Mouse (Mus musculus) heart, embryonic 13.5 days (tissue): Measurements from ENCODE around the gene Txndc5. TPM values are rescaled to one million over a fixed set of nuclear protein-coding genes. Genes with fewer than 3 reads are reported as not detected.

Experiments
- ATAC-seq: fragments of 200-750 bp; cut with Nextera tagmentation; 2 replicates; pipeline ENCODE4 v1.8.0; 2017; ENCODE audit warnings: moderate TSS enrichment; ENCODE audit not compliant: insufficient number of reproducible peaks, low FRiP score, low TSS enrichment; ENCODE audit errors: extremely low read depth
- H3K27ac ChIP-seq: fragments of 300-500 bp; sonication (generic); replicated peaks from 2 replicates; pipeline ENCODE4 v1.5.1; 2015; ENCODE audit warnings: moderate library complexity, mild to moderate bottlenecking, inconsistent platforms
- H3K27me3 ChIP-seq: fragments of 300-500 bp; sonication (generic); replicated peaks from 2 replicates; pipeline ENCODE4 v1.6.1; 2015; ENCODE audit warnings: mild to moderate bottlenecking, inconsistent platforms
- H3K36me3 ChIP-seq: fragments of 300-500 bp; sonication (generic); 2 replicates; pipeline ENCODE4 v1.6.1; 2015; ENCODE audit warnings: mild to moderate bottlenecking, inconsistent platforms
- H3K4me1 ChIP-seq: fragments of 300-500 bp; sonication (generic); 2 replicates; pipeline ENCODE4 v1.6.1; 2015; ENCODE audit warnings: inconsistent platforms
- H3K4me2 ChIP-seq: fragments of 300-500 bp; sonication (generic); 2 replicates; pipeline ENCODE4 v1.6.1; 2015; ENCODE audit warnings: inconsistent platforms, mild to moderate bottlenecking, moderate library complexity
- H3K4me3 ChIP-seq: fragments of 300-500 bp; sonication (generic); 2 replicates; pipeline ENCODE4 v1.5.1; 2015; ENCODE audit warnings: moderate library complexity, mild to moderate bottlenecking, inconsistent platforms
- H3K9ac ChIP-seq: fragments of 300-500 bp; sonication (generic); 2 replicates; pipeline ENCODE4 v1.6.1; 2015; ENCODE audit warnings: inconsistent platforms, mild to moderate bottlenecking, moderate library complexity
- H3K9me3 ChIP-seq: fragments of 300-500 bp; sonication (generic); 2 replicates; pipeline ENCODE4 v1.6.1; 2016; ENCODE audit warnings: inconsistent platforms
- WGBS: fragments of 180-500 bp; shearing (Covaris S2); methylation state at CpG from one replicate; pipeline ENCODE4 v1.1.7; 2015; ENCODE audit warnings: mixed read lengths; 5-methylcytosine and 5-hydroxymethylcytosine counted together
- polyA plus RNA-seq: library from polyadenylated mRNA; unstranded; fragments of >200 nt; fragmentation: Nextera tagmentation; extraction: Ambion mirVana; gene quantifications from 2 replicates; pipeline ENCODE4 v1.2.1, GENCODE M21; 2015

Txndc5 gene
- polyA plus RNA-seq, 1 experiment from 2014 or later: 200 TPM

GRCm38 (mm10) chr13:38543455-38544125 is 15.0 kb upstream of the Txndc5 start:
- Histone ChIP-seq H3K27ac (no peak overlapping the region), H3K36me3 (no peaks in the 10 kb centered on the region), H3K27me3 (no peaks in the 10 kb centered on the region; the same call in 1 of the 2 replicates), H3K4me2 (no peak overlapping the region), H3K4me1 (no peaks in the 10 kb centered on the region), H3K9me3 (no peaks in the 10 kb centered on the region), H3K4me3 (no peak overlapping the region), H3K9ac (no peak overlapping the region)
- 81% methylated on average over 8 of the region's 8 CpGs for WGBS
- ATAC-seq: no peak

- WGBS: 79% methylated on average over 7 of the region's 7 CpGs
- no peak overlapping the region for H3K4me2 ChIP-seq
Measured at GRCm38 (mm10) chr13:38539192-38539900, 10.7 kb upstream of the Txndc5 start.

GRCm38 (mm10) chr13:38537521-38537920 is 8.9 kb upstream of the Txndc5 start:
- no peaks in the 10 kb centered on the region for H3K9me3 ChIP-seq
- H3K4me1 ChIP-seq: peaks cover 9% of the 10 kb centered on the region
- no peak overlapping the region for H3K27ac ChIP-seq
- no peak overlapping the region for H3K4me3 ChIP-seq
- no peaks in the 10 kb centered on the region for H3K36me3 ChIP-seq
- H3K27me3 ChIP-seq: peaks cover 4% of the 10 kb centered on the region; the same call in 1 of the 2 replicates
- ATAC-seq: no peak
- no peak overlapping the region for H3K9ac ChIP-seq
- no peak overlapping the region for H3K4me2 ChIP-seq

More at GRCm38 (mm10) chr13:38539192-38539900, 10.7 kb upstream of the Txndc5 start:
- H3K4me1 ChIP-seq: no peaks in the 10 kb centered on the region; the same call in 1 of the 2 replicates
- no peaks in the 10 kb centered on the region; the same call in 1 of the 2 replicates for H3K27me3 ChIP-seq
- H3K9ac ChIP-seq: no peak overlapping the region
- H3K4me3 ChIP-seq: no peak overlapping the region
- no peaks in the 10 kb centered on the region for H3K9me3 ChIP-seq
- H3K36me3 ChIP-seq: no peaks in the 10 kb centered on the region
- H3K27ac ChIP-seq: no peak overlapping the region
- ATAC-seq: no peak

- Histone ChIP-seq H3K27me3 (peaks cover 7% of the 10 kb centered on the region; the same call in 1 of the 2 replicates), H3K36me3 (no peaks in the 10 kb centered on the region), H3K4me1 (peaks cover 9% of the 10 kb centered on the region), H3K9me3 (no peaks in the 10 kb centered on the region), H3K4me3 (no peak overlapping the region), H3K9ac (no peak overlapping the region), H3K27ac (no peak overlapping the region), H3K4me2 (no peak overlapping the region)
- ATAC-seq: no peak
- WGBS: 62% methylated on average over 6 of the region's 6 CpGs
Measured at GRCm38 (mm10) chr13:38534731-38535130, 6.1 kb upstream of the Txndc5 start.

- no peak for ATAC-seq
- peaks cover 11% of the 10 kb centered on the region for H3K4me1 ChIP-seq
Measured at GRCm38 (mm10) chr13:38534016-38534415, 5.4 kb upstream of the Txndc5 start.

GRCm38 (mm10) chr13:38533461-38533860 is 4.8 kb upstream of the Txndc5 start:
- Histone ChIP-seq H3K4me1 (peaks cover 16% of the 10 kb centered on the region), H3K9me3 (no peaks in the 10 kb centered on the region), H3K4me3 (no peak overlapping the region), H3K4me2 (no peak overlapping the region), H3K9ac (no peak overlapping the region), H3K36me3 (no peaks in the 10 kb centered on the region), H3K27me3 (0 out of 2 replicates have a peak, but pooled peaks cover 7% of the 10 kb centered on the region), H3K27ac (0 out of 2 replicates have a peak overlapping the region, but pooled peaks have one; percentile 9)
- no peak for ATAC-seq
- WGBS: 60% methylated on average over 10 of the region's 10 CpGs

More at GRCm38 (mm10) chr13:38534016-38534415, 5.4 kb upstream of the Txndc5 start:
- no peaks in the 10 kb centered on the region for H3K36me3 ChIP-seq
- no peaks in the 10 kb centered on the region for H3K9me3 ChIP-seq
- no peak overlapping the region for H3K4me3 ChIP-seq
- 14% methylated on average over 6 of the region's 6 CpGs for WGBS
- H3K27me3 ChIP-seq: peaks cover 7% of the 10 kb centered on the region; the same call in 1 of the 2 replicates
- no peak overlapping the region; the same call in 1 of the 2 replicates for H3K27ac ChIP-seq
- no peak overlapping the region for H3K4me2 ChIP-seq
- H3K9ac ChIP-seq: no peak overlapping the region

- Histone ChIP-seq H3K4me3 (no peak overlapping the region), H3K4me2 (no peak overlapping the region), H3K9ac (no peak overlapping the region), H3K27ac (no peak overlapping the region), H3K36me3 (no peaks in the 10 kb centered on the region), H3K4me1 (peaks cover 26% of the 10 kb centered on the region), H3K27me3 (0 out of 2 replicates have a peak, but pooled peaks cover 7% of the 10 kb centered on the region), H3K9me3 (no peaks in the 10 kb centered on the region)
- 86% methylated on average over 4 of the region's 4 CpGs for WGBS
- ATAC-seq: no peak
Measured at GRCm38 (mm10) chr13:38531498-38531897, 2.9 kb upstream of the Txndc5 start.

- H3K27ac ChIP-seq: no peak overlapping the region
- 0 out of 2 replicates have a peak, but pooled peaks cover 7% of the 10 kb centered on the region for H3K27me3 ChIP-seq
- peaks cover 45% of the 10 kb centered on the region for H3K4me1 ChIP-seq
- no peaks in the 10 kb centered on the region for H3K9me3 ChIP-seq
- H3K4me2 ChIP-seq: no peak overlapping the region
- 83% methylated on average over 6 of the region's 6 CpGs for WGBS
- no peak overlapping the region for H3K9ac ChIP-seq
- H3K36me3 ChIP-seq: peaks cover 5% of the 10 kb centered on the region
- ATAC-seq: no peak
- no peak overlapping the region for H3K4me3 ChIP-seq
Measured at GRCm38 (mm10) chr13:38529576-38529975, 952 bp upstream of the Txndc5 start.

- Histone ChIP-seq H3K9ac (peak overlapping the region; percentile 97), H3K27me3 (0 out of 2 replicates have a peak, but pooled peaks cover 3% of the 10 kb centered on the region), H3K27ac (peak overlapping the region; percentile 96), H3K9me3 (no peaks in the 10 kb centered on the region), H3K4me3 (peak overlapping the region; percentile 98), H3K36me3 (peaks cover 14% of the 10 kb centered on the region), H3K4me2 (peak overlapping the region; percentile 81), H3K4me1 (peaks cover 36% of the 10 kb centered on the region)
- peak; percentile 86 for ATAC-seq
- WGBS: under 1% methylated on average over 74 of the region's 87 CpGs
Measured at GRCm38 (mm10) chr13:38527797-38528650, 600 bp downstream of the Txndc5 start.

- Histone ChIP-seq H3K9me3 (no peaks in the 10 kb centered on the region), H3K4me2 (peak overlapping the region; percentile 81), H3K9ac (peak overlapping the region; percentile 97), H3K4me3 (peak overlapping the region; percentile 98), H3K4me1 (peaks cover 39% of the 10 kb centered on the region), H3K27me3 (0 out of 2 replicates have a peak, but pooled peaks cover 3% of the 10 kb centered on the region), H3K27ac (peak overlapping the region; percentile 96), H3K36me3 (peaks cover 22% of the 10 kb centered on the region)
- WGBS: 8% methylated on average over 15 of the region's 15 CpGs
- ATAC-seq: no peak
Measured at GRCm38 (mm10) chr13:38527041-38527796, 1.4 kb downstream of the Txndc5 start.
